Mouse (Mus musculus): ENCODE data around the gene Arl15.

GRCm38 (mm10) chr13:114086325-114086724, 292.0 kb downstream of the Arl15 start:
- TF ChIP-seq CTCF (IDR thresholded peaks at IDR 0.05; ENCODE audit: extremely low read depth, insufficient read depth, insufficient read length, insufficient replicate concordance) (no peak), POLR2A (IDR thresholded peaks at IDR 0.05; ENCODE audit: low read depth, low read length) (no peak)
